Mouse (Mus musculus): ENCODE results near the gene Fam173b. TPM values are rescaled to one million over a fixed set of nuclear protein-coding genes. Genes with fewer than 3 reads are reported as not detected.

Gene Fam173b
- polyA plus RNA-seq (2015; fragmentation: Nextera tagmentation; extraction: Ambion mirVana): 13.2 and 13.6 TPM in 2 replicates

GRCm38 (mm10) chr15:31601646-31602374 lies at the start of gene Fam173b, which contains the start of gene Cct5:
TSS of gene Fam173b (plus strand) at chr15:31601852.
TSS of gene Cct5 (minus strand) at chr15:31601804.
- H3K27ac ChIP-seq (ENCODE audit: low read length): peak within 1 kb of the TSS; percentile 91
- peaks cover 17% of the 10 kb centered on the region for H3K4me1 ChIP-seq (ENCODE audit: control insufficient read depth, insufficient read depth, low read length)
- peak within 1 kb of the TSS; percentile 90 for H3K9ac ChIP-seq (ENCODE audit: low read length)
- H3K9me3 ChIP-seq (replicated peaks; ENCODE audit: control insufficient read depth, low read length): no peaks in the 10 kb centered on the region
- H3K36me3 ChIP-seq (ENCODE audit: control insufficient read depth, insufficient read depth, low read length): no peaks in the 10 kb centered on the region; the same call in 1 of the 2 replicates
- peak within 1 kb of the TSS; percentile 69 for H3K4me2 ChIP-seq (ENCODE audit: low read depth, low read length)
- peak; percentile 89 for ATAC-seq (ENCODE audit: insufficient read depth, low FRiP score)
- under 1% methylated on average over 63 of the region's 63 CpGs for WGBS
- peak within 1 kb of the TSS; percentile 80 for H3K4me3 ChIP-seq (replicated peaks; ENCODE audit: low read length)
- no peaks in the 10 kb centered on the region for H3K27me3 ChIP-seq (ENCODE audit: control insufficient read depth, insufficient read depth, low read length)

GRCm38 (mm10) chr15:31554855-31555254 lies 46.8 kb upstream of the Fam173b start:
- no peak overlapping the region for H3K27ac ChIP-seq (ENCODE audit: low read length)
- no peaks in the 10 kb centered on the region for H3K27me3 ChIP-seq (ENCODE audit: control insufficient read depth, insufficient read depth, low read length)
- H3K4me3 ChIP-seq (replicated peaks; ENCODE audit: low read length): no peak overlapping the region
- H3K9me3 ChIP-seq (replicated peaks; ENCODE audit: control insufficient read depth, low read length): peaks cover 3% of the 10 kb centered on the region; the same call in 1 of the 2 replicates
- WGBS: 78% methylated on average over 2 of the region's 2 CpGs
- no peak overlapping the region for H3K9ac ChIP-seq (ENCODE audit: low read length)
- no peaks in the 10 kb centered on the region for H3K36me3 ChIP-seq (ENCODE audit: control insufficient read depth, insufficient read depth, low read length)
- no peak for ATAC-seq (ENCODE audit: insufficient read depth, low FRiP score)
- H3K4me1 ChIP-seq (ENCODE audit: control insufficient read depth, insufficient read depth, low read length): no peaks in the 10 kb centered on the region
- H3K4me2 ChIP-seq (ENCODE audit: low read depth, low read length): no peak overlapping the region

- Histone ChIP-seq H3K4me3 (replicated peaks; ENCODE audit: low read length) (no peak overlapping the region), H3K9me3 (replicated peaks; ENCODE audit: control insufficient read depth, low read length) (no peaks in the 10 kb centered on the region; the same call in 1 of the 2 replicates), H3K36me3 (ENCODE audit: control insufficient read depth, insufficient read depth, low read length) (no peaks in the 10 kb centered on the region), H3K4me1 (ENCODE audit: control insufficient read depth, insufficient read depth, low read length) (no peaks in the 10 kb centered on the region), H3K27me3 (ENCODE audit: control insufficient read depth, insufficient read depth, low read length) (no peaks in the 10 kb centered on the region), H3K9ac (ENCODE audit: low read length) (no peak overlapping the region), H3K27ac (ENCODE audit: low read length) (no peak overlapping the region), H3K4me2 (ENCODE audit: low read depth, low read length) (no peak overlapping the region)
- ATAC-seq (ENCODE audit: insufficient read depth, low FRiP score): no peak
- WGBS: 79% methylated on average over 6 of the region's 6 CpGs
Measured at GRCm38 (mm10) chr15:31561390-31561789, 40.3 kb upstream of the Fam173b start.

- no peaks in the 10 kb centered on the region for H3K27me3 ChIP-seq (ENCODE audit: control insufficient read depth, insufficient read depth, low read length)
- no peak overlapping the region for H3K4me2 ChIP-seq (ENCODE audit: low read depth, low read length)
- ATAC-seq (ENCODE audit: insufficient read depth, low FRiP score): no peak
- WGBS: 95% methylated on average over 4 of the region's 4 CpGs
- H3K9me3 ChIP-seq (replicated peaks; ENCODE audit: control insufficient read depth, low read length): no peaks in the 10 kb centered on the region; the same call in 1 of the 2 replicates
- no peaks in the 10 kb centered on the region for H3K4me1 ChIP-seq (ENCODE audit: control insufficient read depth, insufficient read depth, low read length)
- no peaks in the 10 kb centered on the region for H3K36me3 ChIP-seq (ENCODE audit: control insufficient read depth, insufficient read depth, low read length)
- H3K4me3 ChIP-seq (replicated peaks; ENCODE audit: low read length): no peak overlapping the region
- no peak overlapping the region for H3K9ac ChIP-seq (ENCODE audit: low read length)
- H3K27ac ChIP-seq (ENCODE audit: low read length): no peak overlapping the region
Measured at GRCm38 (mm10) chr15:31561976-31562375, 39.7 kb upstream of the Fam173b start.

GRCm38 (mm10) chr15:31562847-31563246 lies 38.8 kb upstream of the Fam173b start:
- Histone ChIP-seq H3K9me3 (replicated peaks; ENCODE audit: control insufficient read depth, low read length) (no peaks in the 10 kb centered on the region; the same call in 1 of the 2 replicates), H3K9ac (ENCODE audit: low read length) (no peak overlapping the region), H3K27ac (ENCODE audit: low read length) (no peak overlapping the region), H3K36me3 (ENCODE audit: control insufficient read depth, insufficient read depth, low read length) (no peaks in the 10 kb centered on the region), H3K4me1 (ENCODE audit: control insufficient read depth, insufficient read depth, low read length) (0 out of 2 replicates have a peak, but pooled peaks cover 3% of the 10 kb centered on the region), H3K4me2 (ENCODE audit: low read depth, low read length) (no peak overlapping the region), H3K27me3 (ENCODE audit: control insufficient read depth, insufficient read depth, low read length) (no peaks in the 10 kb centered on the region), H3K4me3 (replicated peaks; ENCODE audit: low read length) (no peak overlapping the region)
- no peak for ATAC-seq (ENCODE audit: insufficient read depth, low FRiP score)
- 68% methylated on average over 8 of the region's 8 CpGs for WGBS

GRCm38 (mm10) chr15:31563577-31564546 lies 37.8 kb upstream of the Fam173b start:
- no peak overlapping the region for H3K4me3 ChIP-seq (replicated peaks; ENCODE audit: low read length)
- H3K4me2 ChIP-seq (ENCODE audit: low read depth, low read length): peak overlapping the region; percentile 17; the same call in 1 of the 2 replicates
- H3K36me3 ChIP-seq (ENCODE audit: control insufficient read depth, insufficient read depth, low read length): no peaks in the 10 kb centered on the region
- ATAC-seq (ENCODE audit: insufficient read depth, low FRiP score): no peak
- H3K4me1 ChIP-seq (ENCODE audit: control insufficient read depth, insufficient read depth, low read length): peaks cover 12% of the 10 kb centered on the region
- 0 out of 2 replicates have a peak overlapping the region, but pooled peaks have one; percentile 25 for H3K27ac ChIP-seq (ENCODE audit: low read length)
- H3K9ac ChIP-seq (ENCODE audit: low read length): peak overlapping the region; percentile 47; the same call in 1 of the 2 replicates
- WGBS: 47% methylated on average over 19 of the region's 19 CpGs
- H3K27me3 ChIP-seq (ENCODE audit: control insufficient read depth, insufficient read depth, low read length): no peaks in the 10 kb centered on the region
- no peaks in the 10 kb centered on the region; the same call in 1 of the 2 replicates for H3K9me3 ChIP-seq (replicated peaks; ENCODE audit: control insufficient read depth, low read length)

- H3K4me3 ChIP-seq (replicated peaks; ENCODE audit: low read length): no peak within 1 kb of the TSS
- peaks cover 19% of the 10 kb centered on the region for H3K4me1 ChIP-seq (ENCODE audit: control insufficient read depth, insufficient read depth, low read length)
- no peak for ATAC-seq (ENCODE audit: insufficient read depth, low FRiP score)
- no peak within 1 kb of the TSS for H3K9ac ChIP-seq (ENCODE audit: low read length)
- 51% methylated on average over 5 of the region's 5 CpGs for WGBS
- no peaks in the 10 kb centered on the region for H3K36me3 ChIP-seq (ENCODE audit: control insufficient read depth, insufficient read depth, low read length)
- H3K27ac ChIP-seq (ENCODE audit: low read length): no peak within 1 kb of the TSS
- H3K27me3 ChIP-seq (ENCODE audit: control insufficient read depth, insufficient read depth, low read length): no peaks in the 10 kb centered on the region
- H3K4me2 ChIP-seq (ENCODE audit: low read depth, low read length): no peak within 1 kb of the TSS
- no peaks in the 10 kb centered on the region for H3K9me3 ChIP-seq (replicated peaks; ENCODE audit: control insufficient read depth, low read length)
Measured at GRCm38 (mm10) chr15:31565184-31565583, 36.5 kb upstream of the Fam173b start, which contains the start of gene Cmbl. TSS of gene Cmbl (plus strand) at chr15:31565389.

GRCm38 (mm10) chr15:31565786-31566185 lies 35.9 kb upstream of the Fam173b start:
- WGBS: 55% methylated on average over 1 of the region's 1 CpGs
- Histone ChIP-seq H3K27me3 (ENCODE audit: control insufficient read depth, insufficient read depth, low read length) (no peaks in the 10 kb centered on the region), H3K4me1 (ENCODE audit: control insufficient read depth, insufficient read depth, low read length) (peaks cover 19% of the 10 kb centered on the region), H3K9me3 (replicated peaks; ENCODE audit: control insufficient read depth, low read length) (no peaks in the 10 kb centered on the region), H3K9ac (ENCODE audit: low read length) (no peak overlapping the region), H3K36me3 (ENCODE audit: control insufficient read depth, insufficient read depth, low read length) (no peaks in the 10 kb centered on the region), H3K27ac (ENCODE audit: low read length) (no peak overlapping the region), H3K4me3 (replicated peaks; ENCODE audit: low read length) (no peak overlapping the region), H3K4me2 (ENCODE audit: low read depth, low read length) (no peak overlapping the region)
- no peak for ATAC-seq (ENCODE audit: insufficient read depth, low FRiP score)
